Mouse (Mus musculus) midbrain, postnatal 0 days (tissue): Measurements from ENCODE around the gene Crtc3. TPM values are rescaled to one million over a fixed set of nuclear protein-coding genes. Genes with fewer than 3 reads are reported as not detected.
A peak's percentile ranks its signal among the peaks of the same experiment; 100 is the strongest.

ENCODE experiments used
- ATAC-seq: fragments of 200-750 bp; cut with Nextera tagmentation; 2 replicates; pipeline ENCODE4 v1.8.0; 2017; ENCODE audit warnings: moderate number of reproducible peaks, mild to moderate bottlenecking, moderate TSS enrichment, moderate library complexity; ENCODE audit not compliant: low FRiP score
- DNase-seq: peaks from one replicate; pipeline ENCODE4 v3.0.0-alpha.2; 2015; ENCODE audit warnings: low spot score
- H3K27ac ChIP-seq: fragments of 300-500 bp; sonication (generic); 2 replicates; pipeline ENCODE4 v1.5.1; 2014; ENCODE audit warnings: low read depth, mild to moderate bottlenecking, low read length, mixed read lengths
- H3K27me3 ChIP-seq: fragments of 300-500 bp; sonication (generic); 2 replicates; pipeline ENCODE4 v1.6.1; 2014; ENCODE audit warnings: low read length, control low read depth, mixed read lengths; ENCODE audit not compliant: insufficient read depth
- H3K36me3 ChIP-seq: fragments of 300-500 bp; sonication (generic); 2 replicates; pipeline ENCODE4 v1.6.1; 2014; ENCODE audit warnings: low read length, control low read depth, mixed read lengths; ENCODE audit not compliant: insufficient read depth
- H3K4me1 ChIP-seq: fragments of 300-500 bp; sonication (generic); 2 replicates; pipeline ENCODE4 v1.6.1; 2014; ENCODE audit warnings: mild to moderate bottlenecking, control low read depth, antibody characterized with exemption, low read length, mixed read lengths; ENCODE audit not compliant: insufficient read depth
- H3K4me2 ChIP-seq: fragments of 300-500 bp; sonication (generic); 2 replicates; pipeline ENCODE4 v1.6.1; 2014; ENCODE audit warnings: low read depth, mild to moderate bottlenecking, low read length, mixed read lengths; ENCODE audit not compliant: poor library complexity, severe bottlenecking
- H3K4me3 ChIP-seq: fragments of 300-500 bp; sonication (generic); 2 replicates; pipeline ENCODE4 v1.5.1; 2014; ENCODE audit warnings: low read depth, mild to moderate bottlenecking, low read length, moderate library complexity
- H3K9ac ChIP-seq: fragments of 300-500 bp; sonication (generic); replicated peaks from 2 replicates; pipeline ENCODE4 v1.6.1; 2014; ENCODE audit warnings: mild to moderate bottlenecking, low read length, moderate library complexity, mixed read lengths; ENCODE audit not compliant: poor library complexity, severe bottlenecking
- H3K9me3 ChIP-seq: fragments of 300-500 bp; sonication (generic); 2 replicates; pipeline ENCODE4 v1.6.1; 2016; ENCODE audit warnings: low read length, control low read depth
- CTCF ChIP-seq: IDR thresholded peaks from 2 replicates; pipeline ENCODE4 v1.5.1; 2016; ENCODE audit warnings: antibody characterized with exemption, mild to moderate bottlenecking
- WGBS: fragments of 180-500 bp; shearing (Covaris S2); extraction: QIAGEN DNeasy Blood & Tissue Kit; methylation state at CpG from one replicate; pipeline ENCODE4 v1.1.7; 2014; 5-methylcytosine and 5-hydroxymethylcytosine counted together
- polyA plus RNA-seq: library from polyadenylated mRNA; unstranded; fragments of >200 nt; fragmentation: Nextera tagmentation; extraction: Ambion mirVana; gene quantifications from 2 replicates; pipeline ENCODE4 v1.2.1, GENCODE M21; 2015
- total RNA-seq: library from RNA; depleted of rRNA; stranded (reverse); fragments of >200 nt; gene quantifications from 2 replicates; pipeline ENCODE4 v1.2.3, GENCODE M21; 2014

Gene Crtc3
- total and polyA plus RNA-seq, 2 experiments from 2014 or later = 12.9 to 13.0 TPM

DNA sequence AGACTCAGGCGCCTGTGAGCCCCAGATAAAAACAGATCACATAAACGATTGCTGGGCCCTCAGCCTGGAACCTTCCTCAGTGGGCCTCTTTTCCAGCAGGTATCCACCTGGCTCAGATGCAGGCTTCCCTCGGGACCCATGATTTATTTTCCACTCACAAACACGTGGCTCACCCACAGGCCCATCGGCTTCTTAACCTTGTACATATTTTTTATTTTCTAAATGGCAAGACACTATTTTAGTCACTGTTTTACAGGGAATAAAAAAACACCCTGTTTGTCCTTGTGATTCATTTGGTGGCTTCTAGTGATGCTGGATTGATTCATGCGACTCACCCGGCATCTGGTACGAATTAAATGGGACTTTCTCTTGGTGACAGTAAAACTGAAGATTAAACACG lies 127.4 kb downstream of the Crtc3 start:
- no peaks in the 10 kb centered on the region for H3K36me3 ChIP-seq

DNA sequence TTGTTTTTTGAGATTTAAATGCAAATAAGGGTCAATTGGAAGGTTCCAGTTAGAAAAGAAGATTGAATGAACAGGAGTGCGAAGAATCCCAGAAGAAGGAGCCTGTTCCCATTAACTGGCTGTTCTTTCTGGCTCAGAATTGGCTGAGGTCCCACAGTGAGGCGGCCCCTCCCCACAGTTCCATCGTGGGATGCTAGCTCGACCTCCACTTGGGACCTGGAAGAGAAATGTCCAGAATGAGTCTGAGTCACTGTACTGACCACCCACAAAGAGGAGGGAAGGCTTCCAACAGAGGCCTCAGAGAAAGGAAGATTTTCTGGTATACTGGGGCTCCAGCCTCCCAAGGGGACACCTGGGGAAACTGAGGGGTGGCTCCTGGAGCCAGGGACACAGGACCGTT lies 130.1 kb downstream of the Crtc3 start:
- Histone ChIP-seq H3K4me1 (no peaks in the 10 kb centered on the region), H3K9ac (no peak overlapping the region), H3K4me3 (no peak overlapping the region), H3K4me2 (no peak overlapping the region), H3K9me3 (no peaks in the 10 kb centered on the region), H3K36me3 (no peaks in the 10 kb centered on the region), H3K27ac (no peak overlapping the region), H3K27me3 (no peaks in the 10 kb centered on the region)
- ATAC-seq = no peak
- WGBS = 58% methylated on average over 5 of the region's 5 CpGs
- no peak for TF ChIP-seq CTCF
- DNase-seq = no peak

More for the DNA sequence above, 127.4 kb downstream of the Crtc3 start:
- TF ChIP-seq CTCF = no peak
- Histone ChIP-seq H3K4me1 (no peaks in the 10 kb centered on the region), H3K27ac (no peak overlapping the region), H3K4me2 (no peak overlapping the region), H3K9me3 (no peaks in the 10 kb centered on the region), H3K4me3 (no peak overlapping the region), H3K9ac (no peak overlapping the region), H3K27me3 (no peaks in the 10 kb centered on the region)
- 81% methylated on average over 9 of the region's 9 CpGs for WGBS
- ATAC-seq (no peak), DNase-seq (no peak)

DNA sequence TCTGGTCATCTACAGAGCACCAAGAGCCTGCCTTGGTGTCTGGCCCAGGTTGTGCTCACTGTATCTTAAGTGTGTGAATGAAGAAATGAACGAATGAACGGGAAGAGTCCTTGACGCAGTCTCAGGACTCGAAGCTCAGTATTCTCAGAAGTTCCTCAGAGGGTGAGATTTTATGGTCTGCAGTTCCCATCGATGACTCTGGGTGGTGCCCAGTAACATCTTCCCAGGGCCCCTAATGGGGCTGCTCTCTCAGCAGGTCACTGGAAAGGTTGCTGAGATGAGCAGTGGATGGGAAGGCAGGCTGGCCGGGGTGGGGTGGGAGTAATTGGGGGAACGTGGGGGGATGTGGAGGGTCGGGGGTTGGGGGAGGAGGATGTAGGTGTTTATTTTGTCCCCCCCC lies 130.6 kb downstream of the Crtc3 start:
- Histone ChIP-seq H3K36me3 (no peaks in the 10 kb centered on the region), H3K4me3 (no peak overlapping the region), H3K4me2 (no peak overlapping the region), H3K4me1 (no peaks in the 10 kb centered on the region), H3K27ac (no peak overlapping the region), H3K27me3 (no peaks in the 10 kb centered on the region), H3K9me3 (no peaks in the 10 kb centered on the region), H3K9ac (no peak overlapping the region)
- WGBS = 66% methylated on average over 8 of the region's 8 CpGs
- DNase-seq = no peak
- TF ChIP-seq CTCF = 0 out of 2 replicates have a peak, but pooled peaks have one; percentile 30
- ATAC-seq = no peak

DNA sequence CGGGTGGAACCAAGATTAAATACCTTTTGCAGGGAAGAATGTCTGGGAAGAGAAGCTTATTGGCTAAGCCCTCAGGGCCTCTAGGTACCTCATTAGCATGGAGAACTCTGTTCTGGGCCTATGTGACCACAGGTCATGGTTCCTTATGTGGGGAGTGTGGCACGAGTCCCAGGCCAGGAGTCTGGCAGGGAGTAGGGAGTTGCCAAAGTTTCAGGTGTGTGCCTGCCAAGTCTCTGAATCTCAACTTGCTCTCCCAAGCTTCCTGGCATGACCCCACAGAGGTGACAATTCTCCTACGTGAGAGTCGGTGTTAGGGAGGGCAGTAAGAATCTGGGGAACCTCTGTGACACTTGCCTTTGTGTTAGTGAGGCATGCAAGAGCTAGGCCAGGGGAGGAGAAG lies 131.5 kb downstream of the Crtc3 start:
- Histone ChIP-seq H3K27me3 (no peaks in the 10 kb centered on the region), H3K36me3 (no peaks in the 10 kb centered on the region), H3K4me2 (no peak overlapping the region), H3K4me3 (no peak overlapping the region), H3K9ac (no peak overlapping the region), H3K9me3 (no peaks in the 10 kb centered on the region), H3K4me1 (no peaks in the 10 kb centered on the region), H3K27ac (no peak overlapping the region)
- ATAC-seq (no peak), DNase-seq (no peak)
- no peak for TF ChIP-seq CTCF
- WGBS = 84% methylated on average over 4 of the region's 4 CpGs

DNA sequence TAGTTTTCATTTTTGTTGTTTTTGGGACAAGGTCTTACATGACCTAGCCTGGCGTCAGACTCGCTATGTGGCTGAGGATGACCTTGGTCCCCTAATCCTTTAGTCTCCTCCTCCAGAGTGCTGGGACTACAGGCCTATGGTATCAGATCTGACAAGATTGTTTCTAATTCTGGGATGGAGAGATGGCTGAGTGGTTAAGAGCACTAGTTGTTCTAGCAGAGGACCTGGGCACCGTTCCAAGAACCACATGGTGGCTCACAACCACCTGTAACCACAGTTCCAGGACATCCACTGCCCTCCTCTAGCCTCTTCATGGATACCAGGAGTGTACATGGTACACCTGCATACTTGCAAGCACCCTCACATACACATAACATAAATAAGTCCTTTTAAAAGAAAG lies 132.5 kb downstream of the Crtc3 start:
- 77% methylated on average over 3 of the region's 3 CpGs for WGBS
- Histone ChIP-seq H3K27me3 (no peaks in the 10 kb centered on the region), H3K27ac (no peak overlapping the region), H3K9ac (no peak overlapping the region), H3K4me2 (no peak overlapping the region), H3K9me3 (no peaks in the 10 kb centered on the region), H3K4me1 (no peaks in the 10 kb centered on the region), H3K4me3 (no peak overlapping the region), H3K36me3 (no peaks in the 10 kb centered on the region)
- DNase-seq (no peak), ATAC-seq (no peak)
- TF ChIP-seq CTCF = no peak

DNA sequence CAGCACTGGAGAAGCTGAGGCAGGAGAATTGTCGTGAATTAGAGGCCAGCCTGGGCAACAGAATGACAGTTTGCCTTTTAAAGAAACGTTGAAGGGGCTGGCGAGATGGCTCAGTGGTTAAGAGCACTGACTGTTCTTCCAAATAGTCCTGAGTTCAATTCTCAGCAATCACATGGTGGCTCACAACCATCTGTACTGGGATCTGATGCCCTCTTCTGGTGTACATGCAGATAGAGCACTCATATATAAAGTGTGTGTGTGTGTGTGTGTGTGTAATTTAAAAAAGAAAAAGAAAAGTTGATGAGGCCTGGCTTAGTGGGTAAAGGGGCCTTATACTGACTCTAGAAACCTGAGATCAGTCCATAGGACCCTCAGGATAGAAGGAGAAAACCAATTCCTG lies 133.5 kb downstream of the Crtc3 start:
- H3K9ac ChIP-seq = no peak overlapping the region

More for the DNA sequence above, 133.5 kb downstream of the Crtc3 start:
- WGBS = 70% methylated on average over 3 of the region's 3 CpGs
- Histone ChIP-seq H3K27ac (no peak overlapping the region), H3K4me1 (no peaks in the 10 kb centered on the region), H3K4me3 (no peak overlapping the region), H3K9me3 (no peaks in the 10 kb centered on the region), H3K36me3 (no peaks in the 10 kb centered on the region), H3K4me2 (no peak overlapping the region), H3K27me3 (no peaks in the 10 kb centered on the region)
- no peak; the same call in 1 of the 2 replicates for TF ChIP-seq CTCF
- ATAC-seq (no peak), DNase-seq (no peak)
